Mouse (Mus musculus) embryonic fibroblast, embryonic 13.5 days (primary cell): ENCODE measurements around the gene Rftn2.

Experiments
- CTCF ChIP-seq: IDR thresholded peaks from 2 replicates; pipeline ENCODE4 v1.5.1; 2011; ENCODE audit warnings: mild to moderate bottlenecking, control low read depth, low read length, moderate library complexity, borderline replicate concordance; ENCODE audit not compliant: insufficient read depth
- POLR2A ChIP-seq: IDR thresholded peaks from 2 replicates; pipeline ENCODE4 v1.6.1; 2011; ENCODE audit warnings: low read depth, mild to moderate bottlenecking, control low read depth, low read length, moderate library complexity

- TF ChIP-seq CTCF (no peak), POLR2A (no peak)
These were observed 95.1 kb downstream of the Rftn2 start for GRCm38 (mm10) chr1:55131424-55132014.
